Mouse (Mus musculus): ENCODE measurements around the gene Mcl1. TPM values are rescaled to one million over a fixed set of nuclear protein-coding genes. Genes with fewer than 3 reads are reported as not detected.
A peak's percentile ranks its signal among the peaks of the same experiment; 100 is the strongest.
"Not testable (repeated sequence)": the region's sequence is repeated elsewhere in the genome, so short reads cannot be mapped to it uniquely, and the experiment has no call there.

The Mcl1 gene
- polyA plus RNA-seq, 1 experiment from 2014 or later: 41.4 TPM

DNA sequence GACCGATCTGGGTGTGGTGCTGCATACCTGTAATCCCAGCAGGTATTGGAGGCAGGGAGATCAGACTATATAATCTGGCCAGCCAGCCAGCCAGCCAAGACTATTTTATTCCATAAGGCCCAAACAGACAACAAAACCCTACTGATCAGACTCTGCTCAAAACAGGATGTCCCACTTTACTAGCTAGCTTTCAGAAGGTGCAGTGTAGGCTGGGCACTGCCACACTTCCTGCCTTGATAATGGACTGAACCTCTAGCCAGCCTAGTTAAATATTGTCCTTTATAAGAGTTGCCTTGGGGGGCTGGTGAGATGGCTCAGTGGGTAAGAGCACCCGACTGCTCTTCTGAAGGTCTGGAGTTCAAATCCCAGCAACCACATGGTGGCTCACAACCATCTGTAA, 32.0 kb downstream of the Mcl1 start:
- not testable (repeated sequence) for H3K4me3 ChIP-seq (replicated peaks); H3K27ac ChIP-seq (replicated peaks); H3K36me3 ChIP-seq; H3K9me3 ChIP-seq (replicated peaks); ATAC-seq (ENCODE audit: low FRiP score); H3K4me2 ChIP-seq; H3K9ac ChIP-seq (replicated peaks); H3K27me3 ChIP-seq (replicated peaks)
- 94% methylated on average over 2 of the region's 2 CpGs for WGBS
- peaks cover 24% of the 10 kb centered on the region for H3K4me1 ChIP-seq

DNA sequence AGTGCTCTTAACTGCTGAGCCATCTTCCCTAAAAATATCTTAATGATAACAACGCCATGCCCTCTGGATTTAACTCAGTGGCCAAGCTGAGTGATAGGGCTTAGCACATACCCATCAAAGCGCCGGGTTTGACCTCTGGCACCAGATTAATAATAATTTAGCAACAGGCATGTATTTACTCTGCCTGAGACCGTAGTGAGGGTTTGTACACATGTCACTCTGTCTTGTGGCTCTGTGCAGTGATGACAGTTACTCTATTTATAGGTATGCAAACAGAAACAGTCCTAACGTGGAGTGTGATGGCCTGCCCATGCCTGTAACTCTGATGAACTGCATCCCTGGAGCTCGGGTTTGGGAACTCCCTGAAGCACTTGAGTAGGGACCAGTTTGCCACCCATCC, 34.1 kb downstream of the Mcl1 start:
- Histone ChIP-seq H3K36me3 (no peaks in the 10 kb centered on the region), H3K27me3 (replicated peaks) (no peaks in the 10 kb centered on the region), H3K9ac (replicated peaks) (no peak overlapping the region), H3K27ac (replicated peaks) (no peak overlapping the region), H3K9me3 (replicated peaks) (no peaks in the 10 kb centered on the region), H3K4me3 (replicated peaks) (no peak overlapping the region), H3K4me1 (peaks cover 18% of the 10 kb centered on the region), H3K4me2 (no peak overlapping the region)
- no peak for ATAC-seq (ENCODE audit: low FRiP score)
- 88% methylated on average over 6 of the region's 6 CpGs for WGBS

DNA sequence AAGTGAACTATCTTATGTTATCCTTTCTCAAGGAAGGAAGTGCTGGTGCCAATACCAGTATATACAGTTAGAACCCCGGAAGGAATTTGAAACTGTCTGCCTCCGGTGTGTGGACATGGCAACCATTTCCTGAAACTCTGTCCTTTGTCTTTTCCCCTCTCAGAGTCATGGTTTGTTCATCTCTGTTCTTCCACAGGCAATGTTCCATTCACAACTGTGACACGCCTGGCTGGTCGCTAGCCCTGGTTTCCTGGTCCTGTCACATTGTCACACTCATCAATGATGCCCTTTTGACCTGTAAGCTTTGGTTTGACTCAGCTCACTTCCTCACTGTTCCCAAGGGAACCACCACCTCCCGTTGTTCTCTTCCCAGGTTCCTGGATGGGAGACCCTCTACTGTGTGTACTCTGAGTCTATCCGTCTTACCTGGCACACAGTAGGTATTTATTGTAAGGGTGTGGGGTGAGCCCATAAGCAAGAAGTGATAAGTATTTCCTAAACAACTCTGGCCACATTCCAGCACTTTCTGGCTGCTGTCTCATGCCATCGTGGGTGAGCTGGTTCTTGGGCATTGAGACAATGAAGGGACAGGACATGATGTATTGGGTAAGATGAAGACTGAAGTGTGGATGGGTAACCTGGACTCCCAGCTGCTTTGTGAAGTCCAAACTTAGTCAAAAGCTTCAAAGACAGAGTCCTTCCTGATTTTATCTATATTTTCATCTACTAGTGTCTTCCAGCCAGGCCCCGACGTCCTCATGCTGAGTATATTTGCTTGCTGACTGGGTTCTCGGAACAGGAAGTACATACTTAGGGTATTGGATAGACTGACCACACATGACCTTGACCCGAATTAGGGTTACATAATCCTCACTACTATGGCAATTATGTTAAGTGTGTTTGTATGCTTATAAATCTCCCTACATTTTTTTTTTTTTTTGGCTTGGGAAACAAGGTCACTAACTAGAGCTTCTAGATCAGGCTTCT, 35.5 kb downstream of the Mcl1 start:
- Histone ChIP-seq H3K9ac (replicated peaks) (no peak overlapping the region), H3K36me3 (no peaks in the 10 kb centered on the region), H3K4me2 (no peak overlapping the region), H3K4me1 (0 out of 2 replicates have a peak, but pooled peaks cover 10% of the 10 kb centered on the region), H3K27me3 (replicated peaks) (no peaks in the 10 kb centered on the region), H3K27ac (replicated peaks) (no peak overlapping the region), H3K4me3 (replicated peaks) (no peak overlapping the region), H3K9me3 (replicated peaks) (no peaks in the 10 kb centered on the region)
- 73% methylated on average over 11 of the region's 11 CpGs for WGBS
- no peak for ATAC-seq (ENCODE audit: low FRiP score)

DNA sequence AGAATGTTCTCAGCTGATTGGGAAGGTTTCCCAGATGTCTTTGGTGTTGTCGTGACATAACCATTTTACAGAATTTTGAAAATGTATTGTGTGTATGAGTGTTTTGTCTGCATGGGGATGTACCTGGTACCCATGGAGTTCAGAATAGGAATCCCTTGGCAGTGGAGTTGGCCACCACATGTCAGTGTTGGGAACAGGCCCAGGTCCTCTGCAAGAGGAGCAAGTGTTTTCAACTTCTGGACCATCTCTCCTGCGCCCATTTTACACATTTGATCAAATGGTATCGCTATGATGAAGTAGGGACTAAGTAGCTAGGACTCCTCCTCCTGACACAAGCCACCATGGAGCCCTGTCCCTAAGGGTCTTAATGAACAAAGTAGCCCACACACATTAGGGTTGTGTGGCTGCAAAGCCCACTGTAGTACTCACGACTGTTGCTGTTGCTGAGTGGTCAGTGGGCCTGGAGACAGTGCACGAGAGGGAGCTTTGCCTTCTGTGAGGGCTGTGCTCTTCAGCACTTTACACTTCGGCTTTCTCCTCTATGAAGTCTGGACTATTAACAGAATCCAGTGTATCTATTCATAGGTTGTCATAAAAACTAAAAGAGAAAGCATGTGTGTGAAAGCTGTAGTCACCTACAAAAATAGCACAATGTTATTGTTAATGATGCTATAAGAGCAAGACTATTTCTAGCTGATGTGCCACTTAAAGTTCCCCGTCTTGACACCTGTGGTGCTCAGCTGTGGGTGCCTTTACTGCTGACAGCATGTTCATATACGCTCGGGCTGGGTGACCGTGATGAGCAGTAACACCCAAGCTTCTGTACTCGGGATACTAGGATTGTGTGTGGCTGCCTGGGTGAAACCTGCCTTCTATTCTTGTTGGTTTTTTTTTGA, 36.5 kb downstream of the Mcl1 start:
- H3K36me3 ChIP-seq: no peaks in the 10 kb centered on the region
- no peaks in the 10 kb centered on the region for H3K9me3 ChIP-seq (replicated peaks)
- H3K27me3 ChIP-seq (replicated peaks): no peaks in the 10 kb centered on the region
- no peak for ATAC-seq (ENCODE audit: low FRiP score)
- no peak overlapping the region for H3K4me2 ChIP-seq
- H3K4me3 ChIP-seq (replicated peaks): no peak overlapping the region
- no peak overlapping the region for H3K27ac ChIP-seq (replicated peaks)
- H3K9ac ChIP-seq (replicated peaks): no peak overlapping the region
- H3K4me1 ChIP-seq: 0 out of 2 replicates have a peak, but pooled peaks cover 14% of the 10 kb centered on the region
- 89% methylated on average over 11 of the region's 11 CpGs for WGBS

GRCm38 (mm10) chr3:95695796-95696195, 37.2 kb downstream of the Mcl1 start:
- no peak for ATAC-seq (ENCODE audit: low FRiP score)
- Histone ChIP-seq H3K9ac (replicated peaks) (no peak overlapping the region), H3K4me3 (replicated peaks) (no peak overlapping the region), H3K27me3 (replicated peaks) (no peaks in the 10 kb centered on the region), H3K4me1 (0 out of 2 replicates have a peak, but pooled peaks cover 19% of the 10 kb centered on the region), H3K9me3 (replicated peaks) (no peaks in the 10 kb centered on the region), H3K27ac (replicated peaks) (no peak overlapping the region), H3K4me2 (no peak overlapping the region), H3K36me3 (no peaks in the 10 kb centered on the region)
- WGBS: 32% methylated on average over 3 of the region's 3 CpGs

- WGBS: 40% methylated on average over 7 of the region's 7 CpGs
- H3K4me1 ChIP-seq: peaks cover 20% of the 10 kb centered on the region; the same call in 1 of the 2 replicates
- H3K9me3 ChIP-seq (replicated peaks): no peaks in the 10 kb centered on the region
- no peak for ATAC-seq (ENCODE audit: low FRiP score)
- H3K36me3 ChIP-seq: no peaks in the 10 kb centered on the region
- H3K27me3 ChIP-seq (replicated peaks): no peaks in the 10 kb centered on the region
- no peak overlapping the region for H3K27ac ChIP-seq (replicated peaks)
- H3K4me2 ChIP-seq: no peak overlapping the region
- H3K9ac ChIP-seq (replicated peaks): no peak overlapping the region
- no peak overlapping the region for H3K4me3 ChIP-seq (replicated peaks)
These were observed 37.8 kb downstream of the Mcl1 start for GRCm38 (mm10) chr3:95696360-95696759.

DNA sequence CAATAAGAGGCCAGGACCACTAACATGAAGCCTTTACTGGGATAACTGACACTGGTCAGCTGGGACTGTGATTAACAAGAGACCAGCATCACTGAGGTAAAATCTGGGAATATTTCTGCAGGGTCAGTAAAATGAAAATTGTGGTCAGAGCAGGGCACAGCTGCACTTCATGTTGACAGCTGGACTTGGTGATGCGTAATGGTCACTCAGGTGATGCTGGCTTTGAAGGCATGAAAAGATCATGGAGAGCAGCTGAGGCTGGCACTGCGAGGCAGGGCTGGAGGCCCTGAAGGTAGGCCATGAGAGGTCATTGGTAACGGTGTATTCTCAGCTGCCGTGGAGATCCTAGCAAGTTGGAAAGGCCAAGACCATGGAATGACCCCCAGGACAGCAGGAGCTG, 39.7 kb downstream of the Mcl1 start:
- Histone ChIP-seq H3K27me3 (replicated peaks) (no peaks in the 10 kb centered on the region), H3K27ac (replicated peaks) (no peak overlapping the region), H3K4me3 (replicated peaks) (no peak overlapping the region), H3K9ac (replicated peaks) (no peak overlapping the region), H3K9me3 (replicated peaks) (no peaks in the 10 kb centered on the region), H3K4me1 (peaks cover 31% of the 10 kb centered on the region; the same call in 1 of the 2 replicates), H3K4me2 (no peak overlapping the region), H3K36me3 (no peaks in the 10 kb centered on the region)
- ATAC-seq (ENCODE audit: low FRiP score): no peak
- WGBS: 96% methylated on average over 4 of the region's 4 CpGs

GRCm38 (mm10) chr3:95700233-95700681, 41.7 kb downstream of the Mcl1 start:
- H3K9me3 ChIP-seq (replicated peaks): no peaks in the 10 kb centered on the region
- H3K36me3 ChIP-seq: no peaks in the 10 kb centered on the region
- peaks cover 31% of the 10 kb centered on the region; the same call in 1 of the 2 replicates for H3K4me1 ChIP-seq
- no peak overlapping the region for H3K27ac ChIP-seq (replicated peaks)
- no peak overlapping the region for H3K9ac ChIP-seq (replicated peaks)
- no peak overlapping the region for H3K4me3 ChIP-seq (replicated peaks)
- no peak; the same call in 1 of the 2 replicates for ATAC-seq (ENCODE audit: low FRiP score)
- 63% methylated on average over 6 of the region's 6 CpGs for WGBS
- no peak overlapping the region for H3K4me2 ChIP-seq
- H3K27me3 ChIP-seq (replicated peaks): no peaks in the 10 kb centered on the region

- Histone ChIP-seq H3K36me3 (no peaks in the 10 kb centered on the region), H3K4me2 (no peak overlapping the region), H3K9ac (replicated peaks) (no peak overlapping the region), H3K27me3 (replicated peaks) (no peaks in the 10 kb centered on the region), H3K4me1 (peaks cover 25% of the 10 kb centered on the region; the same call in 1 of the 2 replicates), H3K27ac (replicated peaks) (no peak overlapping the region), H3K4me3 (replicated peaks) (no peak overlapping the region), H3K9me3 (replicated peaks) (no peaks in the 10 kb centered on the region)
- ATAC-seq (ENCODE audit: low FRiP score): no peak
- 69% methylated on average over 2 of the region's 2 CpGs for WGBS
These were observed 42.5 kb downstream of the Mcl1 start for GRCm38 (mm10) chr3:95701085-95701484.

DNA sequence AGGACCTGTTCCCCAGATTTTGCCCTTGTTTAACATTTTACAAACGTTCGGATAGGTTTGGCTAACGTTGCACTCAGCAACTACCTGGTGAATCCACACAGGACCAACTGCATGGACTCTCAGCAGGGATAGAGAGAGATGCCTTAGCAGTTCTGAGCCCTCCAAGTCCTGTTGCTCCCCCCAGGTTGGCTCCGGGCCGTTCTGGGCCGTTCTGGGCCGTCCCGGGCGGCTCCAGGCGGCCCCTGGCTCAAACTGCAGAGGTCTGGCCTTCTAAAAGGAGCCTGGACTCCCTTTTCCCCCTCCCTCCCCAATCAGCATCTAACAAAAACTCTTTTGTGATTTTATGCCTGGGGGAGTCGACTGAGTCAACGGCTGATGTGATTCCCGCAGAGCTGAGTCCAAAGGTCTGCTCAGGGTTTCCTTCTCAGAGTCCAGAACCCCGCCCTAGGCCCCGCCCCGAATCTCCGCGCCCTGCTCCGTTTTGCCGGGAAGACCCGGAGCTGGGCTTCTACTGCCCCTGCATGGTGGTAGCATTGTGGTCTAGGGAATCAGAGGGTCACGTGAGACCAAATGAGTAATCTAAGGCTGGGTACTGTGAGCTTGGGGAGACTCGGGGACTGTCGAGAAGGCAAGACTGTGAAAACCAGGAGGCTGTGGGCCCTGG, 43.4 kb downstream of the Mcl1 start:
- H3K27ac ChIP-seq (replicated peaks): no peak overlapping the region
- ATAC-seq (ENCODE audit: low FRiP score): peak; percentile 69
- no peaks in the 10 kb centered on the region for H3K9me3 ChIP-seq (replicated peaks)
- no peaks in the 10 kb centered on the region for H3K36me3 ChIP-seq
- H3K4me2 ChIP-seq: peak overlapping the region; percentile 50
- H3K27me3 ChIP-seq (replicated peaks): no peaks in the 10 kb centered on the region
- peak overlapping the region; percentile 13 for H3K4me3 ChIP-seq (replicated peaks)
- H3K4me1 ChIP-seq: peaks cover 20% of the 10 kb centered on the region; the same call in 1 of the 2 replicates
- 4% methylated on average over 24 of the region's 24 CpGs for WGBS
- H3K9ac ChIP-seq (replicated peaks): 0 out of 2 replicates have a peak overlapping the region, but pooled peaks have one; percentile 21

GRCm38 (mm10) chr3:95703276-95703675, 44.7 kb downstream of the Mcl1 start:
- H3K9ac ChIP-seq (replicated peaks): no peak overlapping the region
- no peak overlapping the region for H3K27ac ChIP-seq (replicated peaks)
- H3K36me3 ChIP-seq: no peaks in the 10 kb centered on the region
- no peaks in the 10 kb centered on the region for H3K27me3 ChIP-seq (replicated peaks)
- ATAC-seq (ENCODE audit: low FRiP score): no peak
- 99% methylated on average over 3 of the region's 3 CpGs for WGBS
- H3K4me3 ChIP-seq (replicated peaks): no peak overlapping the region
- H3K4me1 ChIP-seq: peaks cover 20% of the 10 kb centered on the region; the same call in 1 of the 2 replicates
- H3K4me2 ChIP-seq: no peak overlapping the region
- no peaks in the 10 kb centered on the region for H3K9me3 ChIP-seq (replicated peaks)
